Mouse (Mus musculus) cortical plate, adult 2 months (tissue): ENCODE measurements around the gene Adcy7.

ENCODE experiments used
- CTCF ChIP-seq: fragments of 200-500 bp; IDR thresholded peaks from 2 replicates; pipeline ENCODE4 v1.5.1; 2011; ENCODE audit warnings: mild to moderate bottlenecking, control low read depth, low read length; ENCODE audit not compliant: insufficient read depth; ENCODE audit errors: extremely low read depth
- POLR2A ChIP-seq: fragments of 200-500 bp; IDR thresholded peaks from 2 replicates; pipeline ENCODE4 v1.6.1; 2011; ENCODE audit warnings: mild to moderate bottlenecking, low read length, control low read depth; ENCODE audit not compliant: insufficient read depth; ENCODE audit errors: extremely low read depth

GRCm38 (mm10) chr8:88323523-88323922, 51.3 kb downstream of the Adcy7 start:
- TF ChIP-seq CTCF (no peak), POLR2A (no peak)
